Mouse (Mus musculus) testis, adult 2 months (tissue): Measurements from ENCODE around the gene Tcf19. TPM values are rescaled to one million over a fixed set of nuclear protein-coding genes. Genes with fewer than 3 reads are reported as not detected.
A peak's percentile ranks its signal among the peaks of the same experiment; 100 is the strongest.

Source experiments
- H3K27ac ChIP-seq: fragments of 200-500 bp; 2 replicates; pipeline ENCODE4 v1.5.1; 2012; ENCODE audit warnings: low read depth, low read length; ENCODE audit not compliant: control insufficient read depth, insufficient read depth
- H3K27me3 ChIP-seq: fragments of 200-500 bp; 2 replicates; pipeline ENCODE4 v1.6.1; 2012; ENCODE audit warnings: mild to moderate bottlenecking, low read length, moderate library complexity; ENCODE audit not compliant: control insufficient read depth, insufficient read depth
- H3K36me3 ChIP-seq: fragments of 200-500 bp; 2 replicates; pipeline ENCODE4 v1.6.1; 2012; ENCODE audit warnings: mild to moderate bottlenecking, low read length; ENCODE audit not compliant: control insufficient read depth, insufficient read depth
- H3K4me1 ChIP-seq: fragments of 200-500 bp; 2 replicates; pipeline ENCODE4 v1.6.1; 2012; ENCODE audit warnings: low read length; ENCODE audit not compliant: control insufficient read depth, insufficient read depth
- H3K4me3 ChIP-seq: fragments of 200-500 bp; 2 replicates; pipeline ENCODE4 v1.5.1; 2012; ENCODE audit warnings: low read depth, mild to moderate bottlenecking, low read length, moderate library complexity, mixed read lengths; ENCODE audit not compliant: control insufficient read depth
- CTCF ChIP-seq: fragments of 200-500 bp; IDR thresholded peaks from 2 replicates; pipeline ENCODE4 v1.5.1; 2012; ENCODE audit warnings: low read depth, mild to moderate bottlenecking, inconsistent platforms, low read length, moderate library complexity; ENCODE audit not compliant: control insufficient read depth, insufficient read depth, insufficient replicate concordance
- POLR2A ChIP-seq: fragments of 200-500 bp; IDR thresholded peaks from 2 replicates; pipeline ENCODE4 v1.6.1; 2012; ENCODE audit warnings: low read depth, mild to moderate bottlenecking, inconsistent platforms, low read length, moderate library complexity; ENCODE audit not compliant: control insufficient read depth
- polyA plus RNA-seq: library from polyadenylated mRNA; depleted of rRNA; stranded (reverse); fragments of >200 nt; gene quantifications from 2 replicates; pipeline ENCODE4 v1.2.3, GENCODE M21; 2012; rRNA removed

The Tcf19 gene
- 2.5 and 2.6 TPM in 2 replicates for polyA plus RNA-seq

DNA sequence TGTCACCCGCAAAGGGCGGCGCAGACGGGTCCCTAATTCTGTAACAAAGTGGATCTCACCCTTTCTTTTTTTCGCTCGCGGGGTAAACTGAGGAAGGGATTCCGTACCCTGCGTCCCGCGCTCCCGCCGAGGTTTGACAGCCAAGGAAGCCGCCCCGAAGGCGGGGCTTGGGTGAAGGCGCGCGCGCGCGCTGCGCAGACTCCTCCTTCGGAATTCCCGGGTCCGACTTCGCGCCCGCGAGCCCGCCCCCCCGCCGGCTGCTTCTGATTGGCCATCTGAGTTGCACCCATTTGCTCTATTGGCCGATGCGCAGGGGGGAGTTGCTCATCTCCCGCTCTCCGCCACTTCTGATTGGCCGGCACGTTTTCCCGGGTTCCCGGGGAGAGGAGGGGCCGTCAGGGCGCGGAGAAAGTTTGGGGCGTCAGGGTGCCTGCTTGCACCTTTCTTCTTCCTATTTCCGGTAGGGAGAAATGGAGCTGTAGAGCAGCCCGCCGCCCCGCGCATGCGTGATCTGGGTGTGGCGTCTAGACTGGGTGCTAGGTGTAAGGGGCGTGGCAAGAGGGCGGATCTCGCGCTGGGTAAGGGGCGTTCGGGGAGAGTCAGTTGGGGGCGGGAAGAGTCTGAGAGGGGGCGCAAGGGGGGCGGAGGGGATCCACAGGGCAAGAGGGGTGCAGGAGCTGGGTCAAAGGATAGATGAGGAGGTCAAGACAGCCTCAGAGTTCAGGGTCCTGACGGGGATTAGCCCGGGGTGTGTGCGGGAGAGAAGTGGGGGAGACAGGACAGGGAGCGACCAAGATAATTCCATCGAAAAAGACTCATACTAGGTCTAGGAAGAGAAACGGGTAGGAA lies at the start of gene Tcf19, which contains the start of gene Cchcr1:
TSS of gene Tcf19 (minus strand) at position 173 of the 849 bp plus-strand sequence.
TSS of gene Cchcr1 (plus strand) at position 449 of the 849 bp plus-strand sequence.
- H3K27me3 ChIP-seq = no peaks in the 10 kb centered on the region
- H3K4me1 ChIP-seq = peaks cover 8% of the 10 kb centered on the region
- peak within 1 kb of the TSS; percentile 73 for H3K27ac ChIP-seq
- H3K4me3 ChIP-seq = peak within 1 kb of the TSS; percentile 90
- H3K36me3 ChIP-seq = no peaks in the 10 kb centered on the region
- TF ChIP-seq POLR2A (peak; percentile 49), CTCF (0 out of 2 replicates have a peak, but pooled peaks have one; percentile 8)

DNA sequence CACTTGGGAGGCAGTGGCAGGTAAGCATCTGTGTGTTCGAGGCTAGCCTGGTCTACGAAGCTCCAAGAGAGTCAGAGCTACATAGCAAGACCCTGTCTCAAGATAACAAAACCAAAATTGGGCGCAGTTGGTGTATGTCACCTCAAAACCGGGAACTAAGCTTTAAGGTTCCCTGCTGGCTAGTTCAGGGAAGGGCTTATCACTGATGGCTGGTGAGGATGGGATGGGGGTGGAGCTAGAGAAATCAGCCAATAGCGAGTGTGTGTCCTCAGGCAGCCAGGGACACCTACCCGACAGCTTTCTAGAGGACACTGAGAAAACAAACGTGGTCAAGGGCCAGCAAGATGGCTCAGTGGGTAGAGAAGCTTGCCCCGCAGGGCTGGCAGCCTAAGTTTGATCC lies 41.6 kb upstream of the Tcf19 start:
- Histone ChIP-seq H3K27ac (no peak overlapping the region), H3K27me3 (no peaks in the 10 kb centered on the region), H3K4me3 (no peak overlapping the region), H3K4me1 (peaks cover 23% of the 10 kb centered on the region), H3K36me3 (no peaks in the 10 kb centered on the region)
- TF ChIP-seq POLR2A (no peak), CTCF (no peak)

DNA sequence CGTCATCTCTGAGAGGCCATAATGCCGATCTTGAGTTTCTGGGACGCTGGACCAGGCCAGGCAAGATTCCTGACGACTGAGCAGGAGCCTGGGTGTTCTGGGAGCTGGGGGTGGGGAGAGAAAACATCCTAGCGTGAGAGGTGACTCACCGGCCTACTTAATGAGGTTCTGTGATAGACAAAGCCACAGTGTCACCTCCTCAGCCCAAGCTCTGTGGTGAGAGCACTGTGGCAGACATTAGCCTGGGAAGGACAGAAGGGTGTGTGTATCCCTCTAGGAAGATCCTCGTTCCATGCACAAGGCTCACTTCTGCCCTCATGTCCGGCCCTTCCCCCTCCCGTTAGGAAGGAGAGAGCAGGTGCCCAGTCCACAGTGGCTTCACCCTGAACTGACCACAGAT lies 40.7 kb upstream of the Tcf19 start:
- Histone ChIP-seq H3K4me3 (no peak overlapping the region), H3K4me1 (peaks cover 23% of the 10 kb centered on the region), H3K27me3 (no peaks in the 10 kb centered on the region), H3K27ac (no peak overlapping the region), H3K36me3 (no peaks in the 10 kb centered on the region)
- no peak for TF ChIP-seq POLR2A
- no peak for TF ChIP-seq CTCF

DNA sequence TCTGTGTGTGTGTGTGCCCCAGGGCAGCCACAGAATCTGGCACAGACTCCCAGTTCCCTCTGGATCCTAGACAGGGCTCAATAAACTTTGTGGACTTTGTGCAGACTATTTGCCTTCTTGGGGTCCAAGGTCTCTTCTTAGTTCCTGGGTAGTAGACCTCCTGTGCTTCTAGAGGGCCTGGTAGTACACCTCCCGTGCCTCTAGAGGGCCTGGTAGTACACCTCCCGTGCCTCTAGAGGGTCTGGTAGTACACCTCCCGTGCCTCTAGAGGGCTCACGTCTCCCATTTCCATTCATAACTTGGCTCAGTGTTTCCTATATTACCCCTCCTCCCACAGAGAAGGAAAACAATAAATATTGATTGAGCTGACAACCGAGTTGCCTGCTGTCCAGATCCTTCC lies 40.2 kb upstream of the Tcf19 start:
- TF ChIP-seq CTCF (peak; percentile 84; the same call in 1 of the 2 replicates), POLR2A (no peak)
- no peaks in the 10 kb centered on the region for H3K36me3 ChIP-seq
- no peak overlapping the region for H3K27ac ChIP-seq
- peaks cover 23% of the 10 kb centered on the region for H3K4me1 ChIP-seq
- no peak overlapping the region for H3K4me3 ChIP-seq
- no peaks in the 10 kb centered on the region for H3K27me3 ChIP-seq

DNA sequence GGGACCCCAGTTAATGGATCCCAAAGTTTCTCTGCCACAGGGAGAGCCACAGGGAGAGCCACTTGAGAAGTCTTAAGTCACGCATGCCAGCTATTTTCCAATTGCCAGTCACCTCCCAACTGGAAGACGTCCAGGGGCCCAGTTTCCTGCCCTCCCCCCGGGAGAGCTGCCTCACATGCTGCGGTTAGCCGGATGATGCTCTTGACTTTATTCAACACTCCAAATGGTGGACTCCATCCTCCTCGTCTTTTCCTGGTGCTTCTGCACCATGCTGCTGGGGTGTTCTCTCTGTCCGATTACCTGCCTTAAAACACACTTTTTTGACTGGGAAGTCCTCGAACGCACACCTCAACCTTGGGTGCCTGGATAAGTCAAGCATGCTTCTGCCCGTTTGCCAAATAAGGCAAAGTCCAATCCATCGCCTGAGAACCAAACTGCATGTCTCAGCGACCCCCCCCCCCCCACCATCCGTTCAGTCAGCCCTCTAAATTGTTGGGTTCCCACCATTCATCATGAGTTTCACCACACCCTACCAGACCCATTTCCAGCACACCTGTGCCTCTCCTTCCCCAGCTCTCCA lies 39.7 kb upstream of the Tcf19 start:
- TF ChIP-seq POLR2A (no peak), CTCF (no peak)
- H3K4me1 ChIP-seq = peaks cover 23% of the 10 kb centered on the region
- H3K27ac ChIP-seq = no peak overlapping the region
- H3K27me3 ChIP-seq = no peaks in the 10 kb centered on the region
- no peak overlapping the region; the same call in 1 of the 2 replicates for H3K4me3 ChIP-seq
- no peaks in the 10 kb centered on the region for H3K36me3 ChIP-seq

DNA sequence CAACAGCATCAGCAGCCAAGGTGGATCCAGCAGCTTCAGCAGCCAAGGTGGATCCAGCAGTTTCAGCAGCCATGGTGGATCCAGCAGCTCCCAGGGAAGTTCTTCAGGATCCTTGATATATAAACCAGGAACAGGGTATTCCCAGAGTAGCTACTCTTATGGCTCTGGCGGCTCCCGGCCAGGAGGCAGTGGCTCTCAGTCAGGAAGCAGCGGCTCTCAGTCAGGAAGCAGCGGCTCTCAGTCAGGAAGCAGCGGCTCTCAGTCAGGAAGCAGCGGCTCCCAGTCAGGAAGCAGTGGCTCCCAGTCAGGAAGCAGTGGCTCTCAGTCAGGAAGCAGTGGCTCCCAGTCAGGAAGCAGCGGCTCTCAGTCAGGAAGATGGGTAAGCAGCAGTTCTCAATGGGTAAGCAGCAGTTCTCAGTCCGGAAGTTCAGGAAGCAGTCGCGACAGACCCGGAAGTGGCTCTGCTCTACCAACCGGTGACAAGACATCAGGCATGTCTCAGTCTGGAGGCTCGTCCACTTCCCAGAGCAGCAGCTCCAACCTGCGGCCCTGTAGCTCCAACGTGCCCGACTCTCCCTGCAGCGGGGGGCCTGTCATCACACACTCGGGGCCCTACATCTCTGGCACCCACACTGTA lies 38.3 kb upstream of the Tcf19 start:
- Histone ChIP-seq H3K4me3 (peak overlapping the region; percentile 83), H3K27me3 (no peaks in the 10 kb centered on the region), H3K4me1 (peaks cover 23% of the 10 kb centered on the region), H3K27ac (no peak overlapping the region), H3K36me3 (no peaks in the 10 kb centered on the region)
- TF ChIP-seq CTCF (no peak), POLR2A (no peak; the same call in 1 of the 2 replicates)

DNA sequence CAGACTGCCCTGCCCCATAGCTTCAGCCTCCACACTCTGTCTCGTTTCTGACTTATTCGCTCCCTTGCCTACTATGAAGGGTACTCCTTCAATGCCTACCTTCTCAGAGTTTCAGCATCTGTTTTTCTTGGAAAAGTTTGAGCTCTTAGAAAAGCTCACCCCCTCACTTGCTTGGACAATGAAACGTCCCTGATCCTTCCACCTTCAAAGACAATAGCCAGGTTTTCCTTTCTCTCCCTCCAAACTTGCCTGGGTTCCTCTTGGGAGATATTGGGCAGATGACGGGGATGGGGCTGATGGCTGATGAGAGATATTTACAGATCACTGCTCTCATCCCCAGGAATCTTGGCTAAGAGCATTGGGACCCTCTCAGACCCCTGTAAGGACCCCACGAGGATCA lies 37.7 kb upstream of the Tcf19 start:
- Histone ChIP-seq H3K36me3 (no peaks in the 10 kb centered on the region), H3K27me3 (no peaks in the 10 kb centered on the region), H3K4me3 (peak overlapping the region; percentile 83), H3K27ac (no peak overlapping the region), H3K4me1 (peaks cover 23% of the 10 kb centered on the region)
- TF ChIP-seq CTCF = no peak
- TF ChIP-seq POLR2A = no peak
